Mouse (Mus musculus) hindbrain, embryonic 14.5 days (tissue): ENCODE results near the gene Tmem240. TPM values are rescaled to one million over a fixed set of nuclear protein-coding genes. Genes with fewer than 3 reads are reported as not detected.
A peak's percentile ranks its signal among the peaks of the same experiment; 100 is the strongest.
"Not testable (repeated sequence)": the region's sequence is repeated elsewhere in the genome, so short reads cannot be mapped to it uniquely, and the experiment has no call there.

Source experiments
- ATAC-seq: fragments of 200-750 bp; cut with Nextera tagmentation; 2 replicates; pipeline ENCODE4 v1.8.0; 2017; ENCODE audit warnings: moderate number of reproducible peaks, mild to moderate bottlenecking, moderate TSS enrichment, moderate library complexity; ENCODE audit not compliant: low FRiP score
- DNase-seq: peaks from one replicate; pipeline ENCODE4 v3.0.0-alpha.2; 2015; ENCODE audit warnings: low spot score
- H3K27ac ChIP-seq: fragments of 300-500 bp; sonication (generic); 2 replicates; pipeline ENCODE4 v1.5.1; 2014; ENCODE audit warnings: mild to moderate bottlenecking, moderate library complexity
- H3K27me3 ChIP-seq: fragments of 300-500 bp; sonication (generic); 2 replicates; pipeline ENCODE4 v1.6.1; 2014; ENCODE audit warnings: mild to moderate bottlenecking, low read length, mixed read lengths; ENCODE audit not compliant: control insufficient read depth, insufficient read depth
- H3K36me3 ChIP-seq: fragments of 300-500 bp; sonication (generic); replicated peaks from 2 replicates; pipeline ENCODE4 v1.6.1; 2014; ENCODE audit not compliant: control insufficient read depth, insufficient read depth
- H3K4me1 ChIP-seq: fragments of 300-500 bp; sonication (generic); replicated peaks from 2 replicates; pipeline ENCODE4 v1.6.1; 2014; ENCODE audit warnings: antibody characterized with exemption, low read length, mixed read lengths; ENCODE audit not compliant: control insufficient read depth, insufficient read depth
- H3K4me2 ChIP-seq: fragments of 300-500 bp; sonication (generic); replicated peaks from 2 replicates; pipeline ENCODE4 v1.6.1; 2014; ENCODE audit warnings: mild to moderate bottlenecking, moderate library complexity
- H3K4me3 ChIP-seq: fragments of 300-500 bp; sonication (generic); replicated peaks from 2 replicates; pipeline ENCODE4 v1.5.1; 2014; ENCODE audit warnings: mild to moderate bottlenecking, low read length
- H3K9ac ChIP-seq: fragments of 300-500 bp; sonication (generic); 2 replicates; pipeline ENCODE4 v1.6.1; 2014
- H3K9me3 ChIP-seq: fragments of 300-500 bp; sonication (generic); 2 replicates; pipeline ENCODE4 v1.6.1; 2016; ENCODE audit warnings: low read length; ENCODE audit not compliant: control insufficient read depth
- WGBS: fragments of 180-500 bp; shearing (Covaris S2); extraction: QIAGEN DNeasy Blood & Tissue Kit; methylation state at CpG from one replicate; pipeline ENCODE4 v1.1.7; 2014; 5-methylcytosine and 5-hydroxymethylcytosine counted together
- polyA plus RNA-seq: library from polyadenylated mRNA; unstranded; fragments of >200 nt; fragmentation: Nextera tagmentation; extraction: Ambion mirVana; gene quantifications from 2 replicates; pipeline ENCODE4 v1.2.1, GENCODE M21; 2014

The Tmem240 gene
- polyA plus RNA-seq, 1 experiment from 2014 or later: 9.3 TPM

GRCm38 (mm10) chr4:155733267-155733666, 1.3 kb upstream of the Tmem240 start:
- H3K4me1 ChIP-seq: peaks cover 24% of the 10 kb centered on the region
- DNase-seq: no peak
- no peaks in the 10 kb centered on the region for H3K27me3 ChIP-seq
- peaks cover 48% of the 10 kb centered on the region for H3K36me3 ChIP-seq
- no peak overlapping the region for H3K4me3 ChIP-seq
- H3K9me3 ChIP-seq: no peaks in the 10 kb centered on the region
- H3K27ac ChIP-seq: peak overlapping the region; percentile 97; the same call in 1 of the 2 replicates
- 91% methylated on average over 10 of the region's 10 CpGs for WGBS
- 0 out of 2 replicates have a peak overlapping the region, but pooled peaks have one; percentile 89 for H3K4me2 ChIP-seq
- no peak overlapping the region for H3K9ac ChIP-seq
- no peak for ATAC-seq

GRCm38 (mm10) chr4:155734951-155735702, 527 bp downstream of the Tmem240 start:
- under 1% methylated on average over 74 of the region's 79 CpGs for WGBS
- ATAC-seq: peak; percentile 71

DNA sequence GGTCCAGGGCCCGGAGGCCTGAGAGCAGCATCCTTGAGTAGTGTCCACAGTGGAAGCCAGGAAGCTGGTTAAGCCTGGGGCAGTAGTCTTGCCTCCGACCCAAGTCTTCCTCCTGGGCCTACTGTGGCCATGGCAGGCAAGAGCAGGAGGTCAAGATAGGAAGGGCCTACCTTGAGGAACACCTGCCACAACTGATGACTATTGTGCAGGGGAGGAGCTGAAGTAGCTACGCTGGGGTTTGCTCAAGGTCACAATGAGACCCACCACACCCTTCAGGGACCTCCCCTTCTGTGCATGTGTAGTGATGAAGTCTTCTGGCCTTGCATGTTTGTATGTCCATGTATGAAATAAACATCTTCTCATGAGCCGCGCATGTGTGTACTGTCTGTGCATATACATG, 1.2 kb downstream of the Tmem240 start:
- peaks cover 54% of the 10 kb centered on the region for H3K36me3 ChIP-seq
- peaks cover 24% of the 10 kb centered on the region for H3K4me1 ChIP-seq
- H3K4me2 ChIP-seq: peak overlapping the region; percentile 89
- 74% methylated on average over 5 of the region's 5 CpGs for WGBS
- peak overlapping the region; percentile 78 for H3K4me3 ChIP-seq
- H3K27ac ChIP-seq: peak overlapping the region; percentile 97
- DNase-seq (no peak), ATAC-seq (no peak)
- H3K9ac ChIP-seq: peak overlapping the region; percentile 97
- no peaks in the 10 kb centered on the region for H3K27me3 ChIP-seq
- H3K9me3 ChIP-seq: no peaks in the 10 kb centered on the region

More at GRCm38 (mm10) chr4:155734951-155735702, 527 bp downstream of the Tmem240 start:
- peak; percentile 55 for DNase-seq
- peak overlapping the region; percentile 97 for H3K9ac ChIP-seq
- H3K4me3 ChIP-seq: peak overlapping the region; percentile 78
- peaks cover 53% of the 10 kb centered on the region for H3K36me3 ChIP-seq
- no peaks in the 10 kb centered on the region for H3K9me3 ChIP-seq
- peaks cover 24% of the 10 kb centered on the region for H3K4me1 ChIP-seq
- H3K27ac ChIP-seq: peak overlapping the region; percentile 97
- H3K4me2 ChIP-seq: peak overlapping the region; percentile 89
- no peaks in the 10 kb centered on the region for H3K27me3 ChIP-seq

DNA sequence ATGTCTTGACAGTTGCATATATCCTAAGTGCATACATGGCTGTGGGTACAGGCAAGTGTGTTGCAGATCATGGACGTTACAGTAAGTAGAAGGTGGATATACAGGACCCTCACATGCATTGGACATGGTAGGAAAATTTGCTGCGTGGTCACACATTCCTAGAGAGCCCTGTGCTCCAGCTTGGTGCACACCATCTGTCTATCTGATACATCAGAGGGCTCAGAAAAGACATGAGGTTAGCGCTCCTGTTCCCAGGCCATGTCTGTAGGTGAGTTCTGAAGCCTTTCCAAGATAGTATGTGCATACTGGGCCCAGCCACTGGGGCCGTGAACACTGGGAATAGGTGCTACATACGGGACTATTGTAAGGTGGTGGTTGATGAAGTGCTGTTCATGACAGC, 1.8 kb downstream of the Tmem240 start:
- Histone ChIP-seq H3K4me1 (peaks cover 24% of the 10 kb centered on the region), H3K4me3 (peak overlapping the region; percentile 78), H3K27ac (no peak overlapping the region), H3K9ac (0 out of 2 replicates have a peak overlapping the region, but pooled peaks have one; percentile 97), H3K4me2 (peak overlapping the region; percentile 89), H3K9me3 (no peaks in the 10 kb centered on the region), H3K36me3 (peaks cover 60% of the 10 kb centered on the region), H3K27me3 (no peaks in the 10 kb centered on the region)
- ATAC-seq (no peak), DNase-seq (no peak)
- WGBS: 90% methylated on average over 5 of the region's 5 CpGs

DNA sequence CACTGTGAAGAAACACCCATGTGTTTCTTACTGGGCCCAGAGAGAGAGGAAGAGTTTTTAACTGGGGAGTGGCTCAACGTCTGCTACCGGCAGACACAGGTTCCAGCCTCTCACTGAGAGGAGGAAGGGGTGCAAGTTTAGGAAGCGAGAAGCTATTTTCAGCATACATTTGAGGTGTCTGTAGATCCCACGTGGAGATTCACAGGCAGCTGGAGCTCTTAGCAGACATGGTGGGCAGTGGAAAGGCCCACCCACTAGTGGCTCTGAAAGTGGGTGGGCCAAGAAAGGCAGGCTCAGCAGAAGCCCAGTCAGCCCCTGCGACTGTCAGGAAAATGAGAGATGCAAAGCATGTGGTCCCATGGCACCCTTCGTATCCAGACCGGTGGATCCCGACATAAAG, 3.7 kb downstream of the Tmem240 start:
- ATAC-seq (no peak), DNase-seq (no peak)
- no peak overlapping the region for H3K4me2 ChIP-seq
- H3K4me3 ChIP-seq: no peak overlapping the region
- no peaks in the 10 kb centered on the region for H3K9me3 ChIP-seq
- no peak overlapping the region for H3K9ac ChIP-seq
- WGBS: 72% methylated on average over 8 of the region's 8 CpGs
- peaks cover 64% of the 10 kb centered on the region for H3K36me3 ChIP-seq
- no peaks in the 10 kb centered on the region for H3K27me3 ChIP-seq
- peaks cover 24% of the 10 kb centered on the region for H3K4me1 ChIP-seq
- no peak overlapping the region for H3K27ac ChIP-seq

DNA sequence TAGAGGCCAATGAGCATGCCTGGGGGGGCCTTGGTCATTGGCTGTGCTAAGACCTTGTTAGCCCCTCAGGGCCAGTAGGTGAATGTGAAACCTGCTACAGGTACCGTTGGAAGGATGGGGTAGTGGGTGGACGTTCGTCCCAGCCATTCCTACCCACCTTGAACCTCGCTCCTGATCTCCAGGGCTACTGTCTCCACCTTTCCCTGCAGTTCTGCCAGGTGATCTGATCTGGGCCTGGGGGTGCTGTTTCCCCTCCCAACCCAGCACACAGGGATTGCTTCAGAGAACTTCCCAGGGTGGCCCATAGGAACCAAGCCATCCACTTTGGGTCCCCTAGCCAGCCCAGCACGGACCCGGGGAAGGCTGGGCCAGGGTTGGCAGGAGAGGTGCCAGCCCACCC, 4.6 kb downstream of the Tmem240 start:
- DNase-seq (no peak), ATAC-seq (no peak)
- Histone ChIP-seq H3K36me3 (peaks cover 73% of the 10 kb centered on the region), H3K27me3 (no peaks in the 10 kb centered on the region), H3K27ac (no peak overlapping the region), H3K4me3 (no peak overlapping the region), H3K9me3 (no peaks in the 10 kb centered on the region), H3K9ac (no peak overlapping the region), H3K4me2 (no peak overlapping the region), H3K4me1 (peaks cover 16% of the 10 kb centered on the region)
- 85% methylated on average over 6 of the region's 6 CpGs for WGBS

GRCm38 (mm10) chr4:155739741-155740636, 5.4 kb downstream of the Tmem240 start:
- Histone ChIP-seq H3K27me3 (no peaks in the 10 kb centered on the region), H3K36me3 (peaks cover 80% of the 10 kb centered on the region), H3K9me3 (no peaks in the 10 kb centered on the region), H3K27ac (no peak overlapping the region), H3K4me2 (no peak overlapping the region), H3K4me3 (no peak overlapping the region), H3K4me1 (peaks cover 16% of the 10 kb centered on the region), H3K9ac (no peak overlapping the region)
- WGBS: 78% methylated on average over 37 of the region's 37 CpGs
- ATAC-seq: peak; percentile 21
- no peak for DNase-seq

DNA sequence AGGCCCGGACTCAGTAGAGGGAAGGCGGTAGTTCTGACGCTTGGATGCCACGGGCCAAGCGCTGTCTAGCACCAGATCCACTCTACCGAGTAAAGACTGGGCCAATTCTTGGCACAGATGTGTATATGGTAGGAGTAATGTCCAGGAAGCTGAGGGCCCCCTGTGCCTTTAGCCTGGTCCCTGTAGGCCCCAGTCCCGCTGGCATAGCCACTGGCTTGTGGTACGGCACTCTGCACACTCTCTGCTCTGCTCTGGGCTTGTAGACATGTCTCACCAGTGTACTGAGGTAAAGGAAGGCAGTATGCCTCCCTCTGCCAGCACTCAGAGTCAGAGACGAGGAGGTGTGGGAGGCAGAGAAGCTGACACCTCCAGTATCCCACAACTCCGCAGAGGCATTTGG, 6.1 kb downstream of the Tmem240 start:
- Histone ChIP-seq H3K36me3 (peaks cover 85% of the 10 kb centered on the region), H3K4me1 (peaks cover 14% of the 10 kb centered on the region)
- not testable (repeated sequence) for ATAC-seq, H3K4me2 ChIP-seq, H3K27ac ChIP-seq, DNase-seq, H3K4me3 ChIP-seq, H3K27me3 ChIP-seq, H3K9me3 ChIP-seq, H3K9ac ChIP-seq
- WGBS: 89% methylated on average over 10 of the region's 10 CpGs

GRCm38 (mm10) chr4:155742684-155743083, 8.1 kb downstream of the Tmem240 start:
- H3K4me2 ChIP-seq: no peak overlapping the region
- ATAC-seq (no peak), DNase-seq (no peak)
- no peaks in the 10 kb centered on the region for H3K27me3 ChIP-seq
- H3K4me3 ChIP-seq: no peak overlapping the region
- no peaks in the 10 kb centered on the region for H3K4me1 ChIP-seq
- no peak overlapping the region for H3K27ac ChIP-seq
- H3K36me3 ChIP-seq: peaks cover 90% of the 10 kb centered on the region
- H3K9ac ChIP-seq: no peak overlapping the region
- no peaks in the 10 kb centered on the region for H3K9me3 ChIP-seq
- WGBS: 93% methylated on average over 5 of the region's 5 CpGs
